Mouse (Mus musculus): ENCODE data around the gene Tfb2m. TPM values are rescaled to one million over a fixed set of nuclear protein-coding genes. Genes with fewer than 3 reads are reported as not detected.

Gene Tfb2m
- polyA plus RNA-seq, 1 experiment from 2014 or later, result 29.9 TPM

- Histone ChIP-seq H3K9me3 (no peaks in the 10 kb centered on the region), H3K36me3 (no peaks in the 10 kb centered on the region), H3K4me2 (no peak overlapping the region), H3K9ac (no peak overlapping the region), H3K4me1 (0 out of 2 replicates have a peak, but pooled peaks cover under 1% of the 10 kb centered on the region), H3K27ac (no peak overlapping the region), H3K27me3 (no peaks in the 10 kb centered on the region), H3K4me3 (no peak overlapping the region)
- 68% methylated on average over 5 of the region's 5 CpGs for WGBS
- no peak for ATAC-seq (ENCODE audit: insufficient number of reproducible peaks, low FRiP score, low TSS enrichment, low read depth)
Observed at GRCm38 (mm10) chr1:179553197-179553948, 7.3 kb upstream of the Tfb2m start.

GRCm38 (mm10) chr1:179552751-179553150 is 6.7 kb upstream of the Tfb2m start:
- Histone ChIP-seq H3K36me3 (no peaks in the 10 kb centered on the region), H3K9ac (no peak overlapping the region), H3K4me1 (peaks cover 5% of the 10 kb centered on the region; the same call in 1 of the 2 replicates), H3K4me2 (no peak overlapping the region), H3K27me3 (no peaks in the 10 kb centered on the region), H3K9me3 (no peaks in the 10 kb centered on the region), H3K4me3 (no peak overlapping the region), H3K27ac (no peak overlapping the region)
- no peak for ATAC-seq (ENCODE audit: insufficient number of reproducible peaks, low FRiP score, low TSS enrichment, low read depth)
- WGBS, result 58% methylated on average over 7 of the region's 7 CpGs

- H3K4me2 ChIP-seq, result no peak overlapping the region
- no peak overlapping the region for H3K9ac ChIP-seq
- no peak overlapping the region for H3K27ac ChIP-seq
- WGBS, result 81% methylated on average over 4 of the region's 4 CpGs
- no peaks in the 10 kb centered on the region for H3K36me3 ChIP-seq
- ATAC-seq (ENCODE audit: insufficient number of reproducible peaks, low FRiP score, low TSS enrichment, low read depth), result no peak
- H3K4me3 ChIP-seq, result no peak overlapping the region
- peaks cover 12% of the 10 kb centered on the region for H3K4me1 ChIP-seq
- H3K27me3 ChIP-seq, result no peaks in the 10 kb centered on the region
- H3K9me3 ChIP-seq, result no peaks in the 10 kb centered on the region
Observed at GRCm38 (mm10) chr1:179551921-179552320, 5.9 kb upstream of the Tfb2m start.

GRCm38 (mm10) chr1:179551336-179551735 is 5.3 kb upstream of the Tfb2m start:
- Histone ChIP-seq H3K4me2 (no peak overlapping the region), H3K27me3 (no peaks in the 10 kb centered on the region), H3K9me3 (no peaks in the 10 kb centered on the region), H3K27ac (no peak overlapping the region), H3K36me3 (no peaks in the 10 kb centered on the region), H3K9ac (no peak overlapping the region), H3K4me1 (peaks cover 12% of the 10 kb centered on the region), H3K4me3 (no peak overlapping the region)
- 88% methylated on average over 3 of the region's 3 CpGs for WGBS
- no peak for ATAC-seq (ENCODE audit: insufficient number of reproducible peaks, low FRiP score, low TSS enrichment, low read depth)

- H3K36me3 ChIP-seq, result no peaks in the 10 kb centered on the region
- no peak overlapping the region for H3K9ac ChIP-seq
- H3K9me3 ChIP-seq, result no peaks in the 10 kb centered on the region
- no peak overlapping the region for H3K4me2 ChIP-seq
- H3K4me1 ChIP-seq, result peaks cover 23% of the 10 kb centered on the region
- no peaks in the 10 kb centered on the region for H3K27me3 ChIP-seq
- no peak overlapping the region for H3K27ac ChIP-seq
- no peak for ATAC-seq (ENCODE audit: insufficient number of reproducible peaks, low FRiP score, low TSS enrichment, low read depth)
- no peak overlapping the region for H3K4me3 ChIP-seq
- 90% methylated on average over 5 of the region's 5 CpGs for WGBS
Observed at GRCm38 (mm10) chr1:179548996-179549752, 3.1 kb upstream of the Tfb2m start.

GRCm38 (mm10) chr1:179548220-179548619 is 2.2 kb upstream of the Tfb2m start:
- Histone ChIP-seq H3K4me3 (no peak overlapping the region), H3K27me3 (no peaks in the 10 kb centered on the region), H3K9me3 (no peaks in the 10 kb centered on the region), H3K9ac (no peak overlapping the region), H3K4me1 (peaks cover 24% of the 10 kb centered on the region), H3K4me2 (no peak overlapping the region), H3K36me3 (no peaks in the 10 kb centered on the region), H3K27ac (no peak overlapping the region)
- 70% methylated on average over 11 of the region's 11 CpGs for WGBS
- ATAC-seq (ENCODE audit: insufficient number of reproducible peaks, low FRiP score, low TSS enrichment, low read depth), result no peak

GRCm38 (mm10) chr1:179547176-179547575 is 1.1 kb upstream of the Tfb2m start:
- no peak overlapping the region; the same call in 1 of the 2 replicates for H3K27ac ChIP-seq
- no peak for ATAC-seq (ENCODE audit: insufficient number of reproducible peaks, low FRiP score, low TSS enrichment, low read depth)
- WGBS, result 8% methylated on average over 5 of the region's 5 CpGs

GRCm38 (mm10) chr1:179546551-179546917 is 467 bp upstream of the Tfb2m start:
- Histone ChIP-seq H3K27me3 (no peaks in the 10 kb centered on the region), H3K4me3 (peak overlapping the region; percentile 86), H3K36me3 (0 out of 2 replicates have a peak, but pooled peaks cover under 1% of the 10 kb centered on the region), H3K27ac (peak overlapping the region; percentile 94), H3K4me1 (peaks cover 24% of the 10 kb centered on the region), H3K9me3 (no peaks in the 10 kb centered on the region), H3K4me2 (peak overlapping the region; percentile 57), H3K9ac (peak overlapping the region; percentile 62)
- WGBS, result under 1% methylated on average over 43 of the region's 44 CpGs
- ATAC-seq (ENCODE audit: insufficient number of reproducible peaks, low FRiP score, low TSS enrichment, low read depth), result peak; percentile 82

More at GRCm38 (mm10) chr1:179547176-179547575, 1.1 kb upstream of the Tfb2m start:
- Histone ChIP-seq H3K4me3 (peak overlapping the region; percentile 86), H3K4me1 (peaks cover 24% of the 10 kb centered on the region), H3K27me3 (no peaks in the 10 kb centered on the region), H3K4me2 (peak overlapping the region; percentile 57), H3K9ac (peak overlapping the region; percentile 62; the same call in 1 of the 2 replicates), H3K36me3 (no peaks in the 10 kb centered on the region), H3K9me3 (no peaks in the 10 kb centered on the region)

GRCm38 (mm10) chr1:179541502-179541901 is 4.6 kb downstream of the Tfb2m start:
- H3K27ac ChIP-seq, result no peak overlapping the region
- no peak for ATAC-seq (ENCODE audit: insufficient number of reproducible peaks, low FRiP score, low TSS enrichment, low read depth)
- no peaks in the 10 kb centered on the region for H3K9me3 ChIP-seq
- H3K4me2 ChIP-seq, result no peak overlapping the region
- 62% methylated on average over 3 of the region's 3 CpGs for WGBS
- H3K4me1 ChIP-seq, result peaks cover 12% of the 10 kb centered on the region
- H3K9ac ChIP-seq, result no peak overlapping the region
- H3K27me3 ChIP-seq, result no peaks in the 10 kb centered on the region
- peaks cover 30% of the 10 kb centered on the region for H3K36me3 ChIP-seq
- H3K4me3 ChIP-seq, result no peak overlapping the region

GRCm38 (mm10) chr1:179539887-179540286 is 6.2 kb downstream of the Tfb2m start:
- Histone ChIP-seq H3K9me3 (no peaks in the 10 kb centered on the region), H3K27ac (no peak overlapping the region), H3K9ac (no peak overlapping the region), H3K36me3 (peaks cover 37% of the 10 kb centered on the region), H3K4me2 (no peak overlapping the region), H3K27me3 (no peaks in the 10 kb centered on the region), H3K4me1 (peaks cover 8% of the 10 kb centered on the region; the same call in 1 of the 2 replicates), H3K4me3 (no peak overlapping the region)
- ATAC-seq (ENCODE audit: insufficient number of reproducible peaks, low FRiP score, low TSS enrichment, low read depth), result no peak
- WGBS, result 74% methylated on average over 3 of the region's 3 CpGs

- Histone ChIP-seq H3K9ac (no peak overlapping the region), H3K4me3 (no peak overlapping the region), H3K4me2 (no peak overlapping the region), H3K9me3 (no peaks in the 10 kb centered on the region), H3K36me3 (peaks cover 42% of the 10 kb centered on the region), H3K27me3 (no peaks in the 10 kb centered on the region), H3K4me1 (0 out of 2 replicates have a peak, but pooled peaks cover under 1% of the 10 kb centered on the region), H3K27ac (no peak overlapping the region)
- ATAC-seq (ENCODE audit: insufficient number of reproducible peaks, low FRiP score, low TSS enrichment, low read depth), result no peak
- WGBS, result 94% methylated on average over 3 of the region's 3 CpGs
Observed at GRCm38 (mm10) chr1:179539054-179539453, 7.0 kb downstream of the Tfb2m start.

- Histone ChIP-seq H3K4me3 (no peak overlapping the region), H3K27ac (no peak overlapping the region), H3K36me3 (no peaks in the 10 kb centered on the region), H3K27me3 (no peaks in the 10 kb centered on the region), H3K4me1 (peaks cover 6% of the 10 kb centered on the region; the same call in 1 of the 2 replicates), H3K4me2 (no peak overlapping the region), H3K9ac (no peak overlapping the region), H3K9me3 (no peaks in the 10 kb centered on the region)
- 74% methylated on average over 3 of the region's 3 CpGs for WGBS
- ATAC-seq (ENCODE audit: insufficient number of reproducible peaks, low FRiP score, low TSS enrichment, low read depth), result no peak
Observed at GRCm38 (mm10) chr1:179519901-179520300, 26.2 kb downstream of the Tfb2m start.

All from limb, embryonic 15.5 days (tissue).